Mouse (Mus musculus) frontal cortex, adult (tissue): Measurements from ENCODE around the gene Tmem170b.
"Not testable (repeated sequence)": the region's sequence is repeated elsewhere in the genome, so short reads cannot be mapped to it uniquely, and the experiment has no call there.

ENCODE experiments used
- ATAC-seq: cut with Nextera tagmentation; 2 replicates; pipeline ENCODE4 v1.9.2; 2017; ENCODE audit warnings: mild to moderate bottlenecking, moderate library complexity, mixed read lengths; ENCODE audit not compliant: low TSS enrichment

Tmem170b gene

GRCm38 (mm10) chr13:41669951-41670350 lies 64.2 kb downstream of the Tmem170b start:
- ATAC-seq: 0 out of 2 replicates have a peak, but pooled peaks have one; percentile 34

GRCm38 (mm10) chr13:41670386-41671130 lies 64.9 kb downstream of the Tmem170b start:
- ATAC-seq: no peak

GRCm38 (mm10) chr13:41671136-41671705 lies 65.5 kb downstream of the Tmem170b start:
- no peak for ATAC-seq

GRCm38 (mm10) chr13:41672904-41673303 lies 67.2 kb downstream of the Tmem170b start:
- ATAC-seq: not testable (repeated sequence)

GRCm38 (mm10) chr13:41673541-41673940 lies 67.8 kb downstream of the Tmem170b start:
- ATAC-seq: no peak

GRCm38 (mm10) chr13:41674608-41675007 lies 68.9 kb downstream of the Tmem170b start:
- not testable (repeated sequence) for ATAC-seq

- no peak for ATAC-seq
Measured at GRCm38 (mm10) chr13:41675498-41675897, 69.8 kb downstream of the Tmem170b start.

GRCm38 (mm10) chr13:41675966-41676835 lies 70.5 kb downstream of the Tmem170b start:
- no peak for ATAC-seq

GRCm38 (mm10) chr13:41676836-41677186 lies 71.1 kb downstream of the Tmem170b start:
- ATAC-seq: no peak

GRCm38 (mm10) chr13:41680854-41681549 lies 75.3 kb downstream of the Tmem170b start:
- no peak for ATAC-seq

GRCm38 (mm10) chr13:41682341-41683119 lies 76.8 kb downstream of the Tmem170b start:
- ATAC-seq: peak; percentile 87

- ATAC-seq: no peak
Measured at GRCm38 (mm10) chr13:41683356-41684012, 77.8 kb downstream of the Tmem170b start.

- ATAC-seq: no peak
Measured at GRCm38 (mm10) chr13:41685499-41685898, 79.8 kb downstream of the Tmem170b start.

- ATAC-seq: no peak
Measured at GRCm38 (mm10) chr13:41689055-41689454, 83.3 kb downstream of the Tmem170b start.

- ATAC-seq: no peak
Measured at GRCm38 (mm10) chr13:41689598-41690045, 83.9 kb downstream of the Tmem170b start.
